Mouse (Mus musculus): ENCODE results near the gene Gpr61.

- no peak for TF ChIP-seq POLR2A (IDR thresholded peaks at IDR 0.05; ENCODE audit: low read depth, low read length)
- peak; percentile 74; the same call in 1 of the 2 replicates for TF ChIP-seq CTCF (IDR thresholded peaks at IDR 0.05; ENCODE audit: extremely low read depth, insufficient read length, insufficient replicate concordance, low read depth, low read length)
These were observed 7.1 kb downstream of the Gpr61 start for GRCm38 (mm10) chr3:108147386-108148235.

All from small intestine, adult 2 months (tissue).